Mouse (Mus musculus) heart, postnatal 0 days (tissue): ENCODE measurements at regions not wholly inside any gene's neighbourhood (a gene's known extent, or its start where the extent isn't known, plus 50 kb on each side); places are given as distances from the start of the nearest gene placed in this dataset.

Experiments
- CTCF ChIP-seq: IDR thresholded peaks from 2 replicates; pipeline ENCODE4 v1.5.1; 2016; ENCODE audit warnings: antibody characterized with exemption, control low read depth, low read depth
- EP300 ChIP-seq: IDR thresholded peaks from 2 replicates; pipeline ENCODE4 v1.6.1; 2016; ENCODE audit warnings: antibody characterized with exemption, low read depth

- TF ChIP-seq CTCF (no peak), EP300 (no peak)
Measured at GRCm38 (mm10) chr14:74359663-74360552, 280.7 kb upstream of the Htr2a start.
